Mouse (Mus musculus) frontal cortex, postnatal 36 days (tissue): ENCODE measurements at regions not wholly inside any gene's neighbourhood (a gene's known extent, or its start where the extent isn't known, plus 50 kb on each side); places are given as distances from the start of the nearest gene placed in this dataset.
"Not testable (repeated sequence)": the region's sequence is repeated elsewhere in the genome, so short reads cannot be mapped to it uniquely, and the experiment has no call there.

Experiments used
- DNase-seq, 2 experiments: peaks; one replicate each; pipeline ENCODE4 v3.0.0; 2022; ENCODE audit warnings: low spot score in 2 of 2

DNA sequence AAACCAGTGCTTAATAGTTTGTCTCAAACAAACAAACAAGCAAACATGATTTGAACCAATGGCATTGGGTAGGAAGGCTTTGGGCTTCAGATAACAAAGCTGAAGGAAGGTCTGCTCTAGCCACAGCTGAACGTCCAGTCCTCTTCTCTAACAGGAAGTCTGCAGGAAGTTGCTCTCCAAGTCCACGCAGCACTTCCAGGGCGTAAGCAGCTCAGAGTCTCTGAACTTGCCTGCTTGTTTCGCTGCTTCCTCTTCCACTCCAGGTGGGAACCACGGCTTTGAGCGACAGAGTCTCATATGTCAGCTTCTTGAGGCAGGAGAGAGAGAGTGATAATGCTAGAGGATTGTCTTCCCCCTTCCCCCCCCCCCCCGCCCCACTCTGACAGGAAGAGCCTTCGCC is 123.6 kb downstream of the Tnfrsf21 start:
- DNase-seq, result no peak

DNA sequence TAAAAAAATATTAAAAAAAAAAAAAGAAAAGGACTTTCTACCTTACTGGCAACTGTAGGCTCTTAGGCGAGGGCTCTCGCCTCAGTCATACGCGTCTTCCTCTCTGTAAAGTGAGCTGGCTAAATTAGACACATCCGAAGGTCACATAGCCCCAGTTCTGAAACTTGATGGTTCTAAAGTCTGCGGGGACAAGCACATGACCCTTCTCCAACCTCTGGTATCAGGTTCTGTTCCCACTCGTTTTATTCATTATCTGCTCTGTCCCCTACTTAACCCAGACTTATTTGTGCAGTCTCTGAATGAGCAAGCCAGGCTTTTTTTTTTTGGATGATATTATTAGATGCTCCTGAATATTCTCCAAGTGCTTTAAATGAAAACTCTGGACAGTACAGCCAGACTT is 125.4 kb downstream of the Tnfrsf21 start:
- no peak for DNase-seq

- no peak for DNase-seq
Observed at GRCm38 (mm10) chr17:43145749-43146148, 124.4 kb upstream of the Adgrf1 start.

DNA sequence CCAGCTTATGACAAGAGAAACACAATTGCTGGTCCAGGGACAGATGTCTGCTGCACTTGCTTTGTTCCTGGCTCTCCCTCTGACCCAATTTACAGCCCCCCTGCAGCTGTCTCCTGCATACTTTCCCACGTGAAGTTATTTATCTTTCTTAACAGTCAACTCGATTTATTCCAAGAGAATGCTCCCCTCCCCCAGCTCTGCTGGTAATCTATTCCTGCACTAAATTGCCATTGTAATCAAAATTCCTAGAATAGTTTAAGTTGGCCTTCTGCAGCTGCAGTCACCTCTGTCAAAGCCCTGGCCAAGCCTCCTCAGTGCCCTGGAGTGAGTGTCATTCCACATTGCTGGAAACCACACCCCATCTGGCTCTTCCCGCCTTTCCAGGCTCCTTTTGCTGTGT is 122.2 kb upstream of the Adgrf1 start:
- no peak for DNase-seq

- DNase-seq, result no peak
Observed at GRCm38 (mm10) chr17:43152620-43153019, 117.5 kb upstream of the Adgrf1 start.

DNA sequence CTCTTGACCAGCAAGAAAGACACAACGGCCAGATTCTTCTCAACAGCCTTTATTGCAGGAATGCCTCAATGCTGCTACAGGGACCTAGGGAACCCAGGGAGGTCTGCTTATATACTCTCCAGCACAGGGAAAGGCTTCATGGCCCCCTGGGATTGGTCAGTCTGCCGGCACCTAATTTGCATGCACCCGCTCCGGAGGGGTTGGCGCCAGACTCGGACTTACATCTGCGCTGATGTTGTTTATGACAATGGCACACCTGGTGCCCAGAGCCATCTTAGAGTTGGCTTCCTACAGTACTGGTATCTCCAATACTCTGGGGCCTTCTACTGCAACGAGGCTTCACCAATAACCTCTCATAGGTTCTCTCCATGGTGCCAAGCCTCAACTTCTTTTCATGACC is 114.9 kb upstream of the Adgrf1 start:
- not testable (repeated sequence) for DNase-seq

- DNase-seq, result no peak
Observed at GRCm38 (mm10) chr17:43156116-43156515, 114.0 kb upstream of the Adgrf1 start.

- peak; percentile 37 to 45 for DNase-seq
Observed at GRCm38 (mm10) chr17:43157781-43158501, 112.2 kb upstream of the Adgrf1 start.

DNA sequence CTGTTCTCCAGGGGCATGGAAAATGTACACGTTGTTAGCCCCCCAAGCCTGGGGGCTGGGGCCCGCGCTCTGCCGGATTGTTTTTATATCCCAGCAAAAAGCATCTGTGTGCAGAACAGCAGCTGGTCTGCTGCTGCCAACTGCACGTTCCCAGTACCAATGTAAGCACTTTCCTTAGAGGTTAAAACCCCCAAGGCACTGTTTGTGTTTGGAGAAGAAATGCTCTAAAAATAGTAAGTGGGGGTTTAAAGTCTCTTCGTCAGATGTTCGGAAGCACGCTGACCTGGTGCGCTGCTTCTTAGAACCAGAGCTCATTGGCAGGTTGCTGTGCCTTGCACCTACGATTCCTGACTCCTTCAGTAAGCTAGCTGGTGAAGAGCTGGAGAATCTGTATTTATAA is 111.4 kb upstream of the Adgrf1 start:
- no peak for DNase-seq

GRCm38 (mm10) chr17:43161306-43161705 is 108.8 kb upstream of the Adgrf1 start:
- not testable (repeated sequence) for DNase-seq

- no peak for DNase-seq
Observed at GRCm38 (mm10) chr17:43163126-43163525, 107.0 kb upstream of the Adgrf1 start.

- DNase-seq, result no peak
Observed at GRCm38 (mm10) chr17:43166091-43166490, 104.0 kb upstream of the Adgrf1 start.

DNA sequence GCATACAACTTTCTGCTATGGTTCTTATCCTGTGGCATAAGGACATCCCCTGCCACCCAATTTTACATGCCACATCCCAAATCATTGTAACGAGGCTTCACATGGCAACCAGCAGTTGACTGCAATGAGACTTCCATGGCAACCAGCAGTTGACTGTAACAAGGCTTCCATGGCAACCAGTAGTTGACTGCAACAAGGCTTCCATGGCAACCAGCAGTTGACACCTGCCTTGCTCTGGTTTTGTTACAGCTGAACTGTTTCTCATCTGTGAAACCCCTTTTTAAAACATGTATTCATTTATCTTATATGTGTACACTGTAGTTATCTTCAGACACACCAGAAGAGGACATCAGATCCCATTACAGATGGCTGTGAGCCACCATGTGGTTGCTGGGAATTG is 100.7 kb upstream of the Adgrf1 start:
- DNase-seq, result no peak

DNA sequence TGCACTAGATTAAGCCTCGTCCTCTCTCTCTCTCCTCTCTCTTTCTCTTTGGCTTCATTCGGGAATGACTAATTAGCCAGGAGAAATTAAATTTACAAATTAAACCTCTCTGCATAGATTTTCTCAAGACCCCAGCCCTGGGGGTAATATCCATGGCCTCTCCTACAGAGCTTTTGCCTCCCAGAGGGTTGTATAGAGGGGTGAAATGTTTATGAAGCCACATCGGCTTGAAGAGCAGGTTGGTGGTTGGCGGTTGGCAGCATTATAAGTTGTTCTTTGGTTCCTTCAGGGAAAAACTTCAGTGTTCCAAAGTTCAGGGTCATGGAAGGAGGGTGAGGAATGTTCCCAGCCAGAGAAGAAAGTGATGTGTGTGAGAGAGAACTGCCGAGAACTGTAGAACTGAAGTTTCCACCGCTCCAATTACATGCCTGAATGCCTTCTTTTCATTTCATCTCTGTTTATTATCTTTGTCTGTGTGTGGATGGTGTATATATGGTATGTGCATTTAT is 97.4 kb upstream of the Adgrf1 start:
- DNase-seq, result no peak

DNA sequence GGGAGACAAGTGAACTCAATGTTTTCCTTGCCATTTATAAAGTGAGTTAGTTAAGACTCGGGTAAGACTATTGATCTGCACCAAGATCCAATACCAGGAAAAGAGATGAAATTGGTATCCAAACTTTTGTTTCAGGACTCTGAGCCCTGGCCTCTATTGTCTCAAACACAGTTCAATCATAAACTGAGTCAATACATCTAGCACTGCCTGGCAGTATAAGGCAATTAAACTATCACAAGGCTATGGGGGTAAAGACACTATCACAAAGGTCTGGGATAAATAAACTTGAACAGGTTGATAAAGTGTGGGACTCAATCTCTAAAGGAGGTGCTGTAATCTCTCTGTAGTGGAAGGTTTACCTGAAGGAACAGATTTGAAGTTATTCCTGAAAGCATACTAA is 95.3 kb upstream of the Adgrf1 start:
- no peak for DNase-seq

- no peak for DNase-seq
Observed at GRCm38 (mm10) chr17:43177244-43177643, 92.9 kb upstream of the Adgrf1 start.

GRCm38 (mm10) chr17:43190016-43190415 is 80.1 kb upstream of the Adgrf1 start:
- DNase-seq, result no peak

DNA sequence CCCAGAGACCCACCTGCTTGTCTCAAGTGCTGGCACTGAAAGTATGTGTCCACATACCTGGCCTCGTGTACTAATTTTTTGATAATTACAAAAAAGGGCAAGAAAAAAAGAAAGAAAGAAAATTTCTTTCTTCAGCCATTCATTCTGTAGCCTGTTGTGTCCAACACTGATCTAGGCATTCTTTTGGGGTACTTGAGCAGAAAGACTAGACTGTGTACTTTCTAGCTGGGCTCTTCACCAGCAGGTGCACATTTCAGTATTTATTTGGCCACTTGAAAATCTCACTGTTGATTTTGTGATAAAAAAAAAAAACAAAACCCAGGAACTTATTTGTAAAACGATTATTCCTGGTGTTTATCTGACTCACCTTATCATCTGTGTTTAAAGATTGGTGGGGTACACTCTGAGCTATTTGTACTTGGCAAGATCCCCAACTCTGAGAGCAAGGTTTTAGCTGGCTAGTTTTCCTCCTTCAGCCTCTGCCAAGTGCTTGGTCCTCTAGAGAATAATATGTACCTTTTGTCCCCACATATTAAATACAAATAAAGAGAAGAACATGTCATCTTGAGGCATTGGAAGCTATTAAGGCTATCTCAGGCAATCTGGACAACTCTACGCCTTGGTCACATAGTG is 79.2 kb upstream of the Adgrf1 start:
- DNase-seq, result no peak

GRCm38 (mm10) chr17:43197232-43197631 is 72.9 kb upstream of the Adgrf1 start:
- DNase-seq, result no peak

DNA sequence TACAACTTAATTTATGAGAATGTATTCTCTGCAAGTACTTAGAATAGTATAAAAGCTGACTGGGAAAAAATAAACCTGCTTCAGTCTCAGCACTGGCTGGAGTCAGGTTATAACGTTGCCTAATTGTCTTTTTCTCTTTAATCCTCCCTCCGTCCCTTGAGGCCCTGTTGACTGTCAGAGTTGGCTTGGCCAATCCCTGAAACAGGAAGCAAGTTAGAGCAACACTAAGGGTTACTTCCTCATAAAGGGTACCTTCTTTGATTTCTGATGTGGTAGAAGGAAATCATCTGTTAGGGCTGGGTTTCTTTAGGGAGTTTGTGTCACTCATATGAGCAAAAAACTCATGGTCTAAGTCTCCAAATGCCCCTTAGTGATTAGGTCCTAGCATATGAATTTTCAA is 69.3 kb upstream of the Adgrf1 start:
- no peak for DNase-seq

DNA sequence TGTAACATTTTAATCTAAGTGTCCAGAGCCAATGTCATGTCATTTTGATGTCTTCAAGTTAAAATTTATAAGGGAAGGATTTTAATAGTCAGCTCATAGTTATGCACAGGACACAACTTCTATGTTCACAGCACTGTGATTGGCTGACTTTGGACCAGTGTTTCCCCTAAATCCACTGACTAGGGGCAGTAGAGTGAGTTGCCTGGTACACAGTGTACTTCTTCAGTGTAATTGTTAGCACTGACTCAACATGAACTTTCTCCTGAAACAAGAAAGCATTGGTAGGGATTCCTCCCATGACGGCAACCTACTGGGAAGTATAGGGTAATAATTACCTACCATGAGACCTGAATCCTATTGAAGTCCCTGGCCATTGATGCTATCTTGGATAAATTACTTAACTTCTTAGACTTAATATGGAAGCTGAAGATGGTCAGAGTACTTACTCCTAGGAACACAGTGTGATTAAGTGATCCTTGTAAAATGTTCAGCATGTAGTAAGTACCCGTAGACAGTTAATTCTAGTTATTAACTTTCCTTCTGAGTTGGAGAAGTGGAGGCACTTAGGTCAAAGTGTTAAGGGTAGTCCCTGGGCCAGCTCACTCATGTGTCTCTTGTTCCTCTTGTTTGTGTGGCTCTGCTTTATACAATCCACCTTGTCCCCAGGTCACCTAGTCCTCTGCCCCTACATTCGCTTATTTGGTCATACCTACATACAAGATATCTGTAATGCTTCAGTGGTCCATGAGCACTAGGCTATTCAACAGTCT is 63.2 kb upstream of the Adgrf1 start:
- DNase-seq, result no peak

DNA sequence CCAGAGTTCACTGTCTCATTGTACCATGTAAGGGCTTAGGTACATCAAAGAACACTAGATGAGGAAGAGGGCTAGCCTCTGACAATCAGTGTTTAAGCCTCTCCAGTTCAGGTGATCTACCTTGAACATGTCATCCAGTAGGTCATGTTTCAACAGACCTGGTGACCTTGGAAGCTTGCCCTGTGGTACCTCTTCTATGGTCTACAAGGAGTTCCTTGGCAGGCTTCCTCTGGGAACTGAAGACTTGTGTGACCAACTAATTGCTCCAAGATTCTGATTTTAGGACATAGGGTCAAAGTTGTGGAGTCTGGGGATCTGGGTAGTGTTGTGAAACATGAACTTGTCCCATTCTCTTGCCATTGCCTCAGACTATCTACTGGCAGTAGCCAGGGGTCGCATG is 60.4 kb upstream of the Adgrf1 start:
- no peak for DNase-seq

DNA sequence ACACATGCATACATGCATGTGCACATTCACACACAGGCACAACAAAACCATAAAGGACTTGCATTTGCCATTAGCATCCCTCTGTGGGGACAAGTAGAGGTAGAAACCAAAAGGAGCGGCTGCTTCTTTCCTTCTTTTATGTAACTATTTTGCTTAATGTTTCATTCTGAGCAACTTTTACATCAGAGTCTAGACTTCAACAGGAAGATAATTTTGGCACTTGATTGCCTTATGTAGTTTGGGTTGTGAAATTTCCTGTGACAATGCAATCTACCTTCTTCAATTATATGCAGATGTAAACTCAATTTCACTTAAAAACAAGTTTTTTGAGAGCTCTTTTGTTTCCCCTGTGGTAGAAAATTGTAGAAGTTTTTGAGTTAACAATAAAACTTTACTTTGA is 56.1 kb upstream of the Adgrf1 start:
- no peak for DNase-seq
